In the genomic region with DNA sequence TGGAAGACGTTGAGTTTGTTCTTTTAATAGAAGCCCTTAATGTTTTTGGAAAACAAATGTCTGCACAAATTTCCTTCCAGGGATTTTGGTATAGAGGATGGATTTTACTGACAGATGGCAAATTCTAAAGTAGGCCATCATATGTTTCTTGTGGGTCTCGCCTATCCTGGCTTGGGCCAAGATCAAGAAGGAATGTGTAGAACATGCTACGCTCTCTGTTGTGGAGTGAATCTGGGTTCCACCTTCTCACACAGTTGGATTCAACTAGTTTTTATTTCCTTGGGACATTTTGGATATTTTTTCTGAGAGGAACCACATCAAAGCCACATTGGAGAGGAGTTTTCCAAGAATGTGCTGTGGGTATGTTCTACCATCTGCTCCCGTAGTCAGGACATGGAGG, we compare ENCODE assay signal across 16 mouse cellular contexts.
A peak's percentile ranks its signal among the peaks of the same experiment; 100 is the strongest.
DNase-seq lines count a peak whose midpoint lies in the region; ATAC-seq lines count a peak whose summit lies in the region.
"Had no signal": no experiment of that assay in that cellular context is flagged by ENCODE, and none has a peak within 500 bp of the region (broad histone marks: within the 10 kb centered on the region; RNA-seq: fewer than 3 reads in every experiment).

No protein-coding gene starts in this region.

- no peak for ATAC-seq in embryonic facial prominence, embryonic 13.5 days (ENCODE audit: insufficient number of reproducible peaks, insufficient read depth, low FRiP score, low TSS enrichment, low read depth)
- no peak for ATAC-seq in embryonic facial prominence, embryonic 14.5 days (ENCODE audit: low read depth)
- no peak for ATAC-seq in limb, embryonic 13.5 days (ENCODE audit: low FRiP score, low read depth)
- ATAC-seq: forebrain, embryonic 15.5 days; intestine, embryonic 15.5 days had no signal

- no peaks in the 10 kb centered on the region for H3K27me3 ChIP-seq in embryonic facial prominence, embryonic 13.5 days
- no peaks in the 10 kb centered on the region for H3K27me3 ChIP-seq in embryonic facial prominence, embryonic 10.5 days (replicated peaks; ENCODE audit: low read depth, poor library complexity, severe bottlenecking)
- no peaks in the 10 kb centered on the region for H3K27me3 ChIP-seq in embryonic facial prominence, embryonic 14.5 days (replicated peaks; ENCODE audit: control insufficient read depth, insufficient read depth, low read length)
- no peaks in the 10 kb centered on the region for H3K27me3 ChIP-seq in limb, embryonic 13.5 days
- H3K27me3 ChIP-seq: forebrain, embryonic 15.5 days; heart, embryonic 12.5 days; intestine, embryonic 15.5 days had no signal

- H3K4me1 ChIP-seq in embryonic facial prominence, embryonic 13.5 days: peaks cover 11% of the 10 kb centered on the region
- H3K4me1 ChIP-seq in embryonic facial prominence, embryonic 10.5 days: peaks cover 17% of the 10 kb centered on the region
- H3K4me1 ChIP-seq in embryonic facial prominence, embryonic 14.5 days (ENCODE audit: control insufficient read depth, insufficient read depth, low read length): no peaks in the 10 kb centered on the region; the same call in 1 of the 2 replicates
- H3K4me1 ChIP-seq in limb, embryonic 13.5 days: peaks cover 28% of the 10 kb centered on the region
- H3K4me1 ChIP-seq: forebrain, embryonic 15.5 days; heart, embryonic 12.5 days; hindbrain, embryonic 10.5 days; intestine, embryonic 15.5 days had no signal

- DNase-seq in embryonic facial prominence, embryonic 10.5 days (ENCODE audit: low spot score): no peak
- peak; percentile 14 for DNase-seq in cerebellum, adult 9-11 months
- DNase-seq in embryonic facial prominence, embryonic 14.5 days (ENCODE audit: low spot score): peak; percentile 28
- no peak for DNase-seq in layer of hippocampus, postnatal 25 days (ENCODE audit: extremely low spot score in 1 of 2, low spot score in 1 of 2)
- DNase-seq in layer of hippocampus, adult 9-11 months: no peak
- DNase-seq: adrenal gland, adult 2 months; adrenal gland, postnatal 25 days; gastrocnemius, postnatal 14 days; kidney, adult 18-20 months had no signal

- no peak overlapping the region for H3K4me3 ChIP-seq in embryonic facial prominence, embryonic 13.5 days
- no peak overlapping the region for H3K4me3 ChIP-seq in embryonic facial prominence, embryonic 10.5 days
- no peak overlapping the region for H3K4me3 ChIP-seq in embryonic facial prominence, embryonic 14.5 days (ENCODE audit: low read depth, low read length)
- H3K4me3 ChIP-seq in limb, embryonic 13.5 days: no peak overlapping the region
- H3K4me3 ChIP-seq: forebrain, embryonic 15.5 days; heart, embryonic 12.5 days; hindbrain, embryonic 10.5 days; intestine, embryonic 15.5 days had no signal

- no peak overlapping the region for H3K4me2 ChIP-seq in embryonic facial prominence, embryonic 13.5 days
- no peak overlapping the region for H3K4me2 ChIP-seq in embryonic facial prominence, embryonic 14.5 days (ENCODE audit: low read depth, low read length)
- H3K4me2 ChIP-seq in limb, embryonic 13.5 days (replicated peaks): no peak overlapping the region
- H3K4me2 ChIP-seq: forebrain, embryonic 15.5 days; heart, embryonic 12.5 days; hindbrain, embryonic 14.5 days; intestine, embryonic 15.5 days had no signal

- no peaks in the 10 kb centered on the region for H3K36me3 ChIP-seq in embryonic facial prominence, embryonic 13.5 days
- no peaks in the 10 kb centered on the region for H3K36me3 ChIP-seq in embryonic facial prominence, embryonic 10.5 days (replicated peaks)
- no peaks in the 10 kb centered on the region for H3K36me3 ChIP-seq in embryonic facial prominence, embryonic 14.5 days (ENCODE audit: control insufficient read depth, insufficient read depth, low read length)
- H3K36me3 ChIP-seq in limb, embryonic 13.5 days: no peaks in the 10 kb centered on the region
- H3K36me3 ChIP-seq: forebrain, embryonic 15.5 days; heart, embryonic 12.5 days; hindbrain, embryonic 10.5 days; intestine, embryonic 15.5 days had no signal

- 0 out of 2 replicates have a peak overlapping the region, but pooled peaks have one; percentile 62 for H3K27ac ChIP-seq in embryonic facial prominence, embryonic 13.5 days
- no peak overlapping the region for H3K27ac ChIP-seq in embryonic facial prominence, embryonic 10.5 days (replicated peaks)
- H3K27ac ChIP-seq in embryonic facial prominence, embryonic 14.5 days (replicated peaks; ENCODE audit: low read depth, low read length): no peak overlapping the region
- peak overlapping the region; percentile 55; the same call in 1 of the 2 replicates for H3K27ac ChIP-seq in limb, embryonic 13.5 days
- H3K27ac ChIP-seq: forebrain, embryonic 15.5 days; hindbrain, embryonic 10.5 days; hindbrain, embryonic 14.5 days; intestine, embryonic 15.5 days had no signal

- H3K9ac ChIP-seq in embryonic facial prominence, embryonic 13.5 days: no peak overlapping the region
- no peak overlapping the region for H3K9ac ChIP-seq in embryonic facial prominence, embryonic 14.5 days (ENCODE audit: low read depth, low read length)
- no peak overlapping the region for H3K9ac ChIP-seq in limb, embryonic 13.5 days
- H3K9ac ChIP-seq: forebrain, embryonic 15.5 days; heart, embryonic 12.5 days; hindbrain, embryonic 14.5 days; intestine, embryonic 15.5 days had no signal

- 67% methylated on average over 4 of the region's 4 CpGs for WGBS in embryonic facial prominence, embryonic 13.5 days
- 96% methylated on average over 4 of the region's 4 CpGs for WGBS in embryonic facial prominence, embryonic 10.5 days
- 74% methylated on average over 4 of the region's 4 CpGs for WGBS in embryonic facial prominence, embryonic 14.5 days
- 81% methylated on average over 4 of the region's 4 CpGs for WGBS in limb, embryonic 13.5 days

- H3K9me3 ChIP-seq in embryonic facial prominence, embryonic 13.5 days: no peaks in the 10 kb centered on the region
- no peaks in the 10 kb centered on the region for H3K9me3 ChIP-seq in embryonic facial prominence, embryonic 10.5 days
- H3K9me3 ChIP-seq in embryonic facial prominence, embryonic 14.5 days (ENCODE audit: control insufficient read depth, low read length): no peaks in the 10 kb centered on the region
- no peaks in the 10 kb centered on the region for H3K9me3 ChIP-seq in limb, embryonic 13.5 days
- H3K9me3 ChIP-seq: forebrain, embryonic 15.5 days; heart, embryonic 12.5 days; hindbrain, embryonic 10.5 days; intestine, embryonic 15.5 days had no signal

Comparison
In these comparisons a context has a peak if more than half of its experiments do, and no peak if none do; other contexts are left out.
1. H3K27ac ChIP-seq: peak in embryonic facial prominence, embryonic 13.5 days (single experiment) and limb, embryonic 13.5 days (single experiment); none in embryonic facial prominence, embryonic 10.5 days (single experiment) and embryonic facial prominence, embryonic 14.5 days (single experiment).
2. DNase-seq: peak in cerebellum, adult 9-11 months (single experiment) and embryonic facial prominence, embryonic 14.5 days (single experiment); none in embryonic facial prominence, embryonic 10.5 days (single experiment), layer of hippocampus, postnatal 25 days (0 of 2) and layer of hippocampus, adult 9-11 months (single experiment).